Mouse (Mus musculus) megakaryocyte-erythroid progenitor cell, adult 5-6 weeks (primary cell): ENCODE results near the gene Myh11. TPM values are rescaled to one million over a fixed set of nuclear protein-coding genes. Genes with fewer than 3 reads are reported as not detected.
A peak's percentile ranks its signal among the peaks of the same experiment; 100 is the strongest.

Source experiments
- ATAC-seq: replicated peaks from 2 replicates; pipeline ENCODE4 v1.8.0; 2016; ENCODE audit warnings: mild to moderate bottlenecking, inconsistent platforms; ENCODE audit not compliant: severe bottlenecking, poor library complexity, low FRiP score, low TSS enrichment
- total RNA-seq, 2 experiments: library from RNA; stranded (forward) in 1 of 2; stranded (reverse) in 1 of 2; fragments of 200-1000, 215-1000 nt in 1 of 2; fragments of >200 nt in 1 of 2; fragmentation: Nextera tagmentation in 1 of 2; gene quantifications; 2 replicates each; pipeline ENCODE4 v1.2.3; 2014 to 2017

Gene Myh11
- 0.15 TPM in 1 of 2 replicates, not detected in the other for total RNA-seq (2014; fragmentation: Nextera tagmentation)
- 0.09 TPM in 1 of 2 replicates, not detected in the other for total RNA-seq (2017)

DNA sequence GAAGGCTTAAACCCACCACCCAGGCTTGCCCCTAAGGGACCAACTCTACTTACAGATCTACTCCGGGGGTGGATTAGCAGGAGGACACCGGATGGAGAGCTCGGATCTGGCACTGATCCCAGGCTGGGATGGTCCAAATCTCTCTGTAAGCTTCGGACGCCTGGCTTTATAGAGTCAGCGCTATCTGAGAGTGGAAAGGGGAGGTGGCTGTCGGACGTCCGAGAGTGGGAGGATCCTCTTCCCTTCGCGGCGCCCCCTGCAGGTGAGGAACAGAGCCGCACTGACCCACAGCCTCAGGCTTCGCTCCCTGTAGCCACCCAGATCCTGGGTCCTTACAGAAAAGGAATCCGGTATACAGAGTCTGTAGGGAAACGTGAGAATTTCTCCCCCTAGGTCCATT is at the start of gene Myh11:
Gene Myh11, minus strand, starts transcription at position 150 of the 400 bp plus-strand sequence.
- peak; percentile 86 for ATAC-seq

DNA sequence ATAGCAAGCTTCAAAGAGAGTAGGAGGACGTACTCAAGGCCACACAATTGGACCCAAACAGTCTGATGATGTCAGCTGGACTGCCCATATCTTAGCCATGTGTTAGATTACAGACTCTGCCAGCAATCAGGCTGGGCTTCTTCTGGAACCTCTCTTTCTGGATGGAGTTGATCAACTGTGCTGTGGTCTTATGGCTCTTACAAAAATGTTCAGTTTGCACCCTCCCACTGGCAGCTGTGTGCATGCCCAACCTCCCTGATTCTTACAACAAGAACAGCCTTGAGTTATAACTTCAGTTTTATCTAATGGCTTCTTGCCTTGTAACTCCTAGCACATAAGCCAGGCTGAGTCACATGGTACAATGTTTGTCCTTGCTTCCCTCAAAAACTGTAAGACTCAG is 37.0 kb upstream of the Myh11 start:
- ATAC-seq, result no peak

DNA sequence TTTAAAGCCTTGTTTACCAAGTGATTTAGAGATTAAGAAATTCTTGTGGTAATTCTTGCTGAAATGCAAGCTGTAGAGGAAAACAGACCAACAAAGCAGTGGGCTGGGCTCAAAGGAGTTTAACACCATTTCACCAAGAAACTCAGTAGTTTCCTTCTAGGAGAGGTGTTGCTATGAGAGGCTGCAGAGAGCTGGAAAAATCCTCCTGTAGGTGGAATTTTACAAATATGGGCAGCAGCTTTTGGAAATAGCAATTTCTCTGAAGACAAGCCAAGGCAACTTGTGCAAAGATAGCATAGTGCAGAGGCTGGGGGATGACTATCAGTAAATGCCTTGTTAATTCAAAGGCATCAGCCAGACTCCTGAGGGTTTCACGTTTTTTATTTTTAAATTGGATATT is 29.3 kb upstream of the Myh11 start:
- ATAC-seq, result no peak

DNA sequence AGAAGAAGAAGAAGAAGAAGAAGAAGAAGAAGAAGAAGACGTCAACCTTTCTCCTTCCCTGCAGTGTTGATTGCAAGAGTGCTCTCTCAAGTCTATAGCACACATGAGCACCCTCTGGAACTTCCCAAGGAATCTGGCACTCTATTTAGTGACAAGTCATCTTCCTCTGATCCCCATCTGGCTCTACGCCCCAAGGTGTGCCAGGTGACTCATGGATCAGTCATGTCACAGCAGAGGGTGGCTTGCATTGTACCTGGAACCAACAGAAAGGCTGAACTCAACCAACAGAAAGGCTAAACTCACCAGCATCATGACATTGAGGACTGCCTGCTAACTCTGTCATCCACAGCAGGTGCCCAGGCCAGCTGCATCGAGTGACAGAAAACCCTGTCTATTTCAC is 28.5 kb upstream of the Myh11 start:
- no peak for ATAC-seq

DNA sequence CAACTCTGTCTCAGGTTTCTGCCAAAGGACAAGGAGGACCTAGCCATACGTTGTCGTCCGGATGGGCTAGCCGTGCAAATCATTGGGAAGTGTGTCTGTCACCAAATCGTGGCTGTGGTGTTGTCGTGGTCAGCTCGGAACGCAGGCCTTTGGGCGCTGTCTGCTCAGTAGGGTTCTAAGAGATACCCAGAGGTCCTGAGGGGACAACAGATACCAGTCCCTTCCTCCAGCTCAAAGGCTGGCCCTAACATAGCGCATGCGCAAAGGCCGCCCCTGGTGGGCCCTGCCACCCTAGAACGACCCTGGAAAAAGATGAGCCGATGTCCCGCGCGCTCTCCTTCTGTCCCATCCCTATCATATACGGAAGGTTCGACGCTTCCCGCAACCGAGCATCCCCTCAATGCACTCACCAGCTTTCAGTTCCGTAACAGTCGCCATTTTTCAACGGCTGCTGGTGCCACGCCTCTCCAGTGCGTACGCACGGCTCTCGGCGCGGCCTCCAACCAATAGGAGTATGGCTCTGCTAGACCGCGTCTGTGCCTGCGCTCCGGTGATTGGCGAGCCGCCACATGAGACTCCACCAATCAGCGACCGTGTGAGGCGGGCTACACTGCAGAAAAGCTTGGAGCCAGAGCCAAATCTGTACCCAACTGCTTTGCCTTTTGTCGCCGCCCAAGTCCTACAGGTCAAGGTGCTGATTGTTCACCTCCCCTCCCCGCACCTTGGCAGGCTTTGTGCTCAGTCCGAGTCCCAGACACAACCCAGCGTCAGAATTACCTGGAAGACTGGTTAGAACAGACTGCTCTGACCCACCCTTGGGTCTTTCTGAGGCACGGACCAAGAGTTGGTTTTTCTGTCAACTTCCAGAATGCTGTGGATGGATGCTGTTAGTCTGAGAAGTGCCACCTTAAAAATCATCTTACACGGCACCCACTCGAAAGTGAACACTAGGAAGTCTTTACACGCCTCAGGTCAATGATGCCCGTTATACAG is 26.0 kb upstream of the Myh11 start, which contains the start of gene Fopnl:
Gene Fopnl, minus strand, starts transcription at position 522 of the 993 bp plus-strand sequence.
- peak; percentile 100 for ATAC-seq

DNA sequence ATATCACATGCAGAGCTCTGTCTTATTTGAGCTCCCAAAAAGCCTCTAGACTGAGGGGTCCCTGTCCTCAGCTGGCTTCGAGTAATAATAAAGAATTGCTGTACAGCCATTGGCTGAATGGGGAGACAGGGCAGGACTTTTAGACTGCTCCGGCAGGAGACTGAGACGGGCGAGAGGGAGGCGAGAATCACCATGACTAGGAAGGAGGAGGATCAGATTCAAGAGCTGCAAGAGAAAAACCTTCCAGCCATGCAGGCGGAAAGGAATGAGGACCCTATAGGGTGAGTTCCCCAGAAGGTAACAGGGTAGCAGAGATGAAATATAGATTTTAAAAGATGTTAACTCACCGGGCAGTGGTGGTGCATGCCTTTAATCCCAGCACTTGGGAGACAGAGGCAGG is 21.7 kb upstream of the Myh11 start:
- no peak for ATAC-seq

DNA sequence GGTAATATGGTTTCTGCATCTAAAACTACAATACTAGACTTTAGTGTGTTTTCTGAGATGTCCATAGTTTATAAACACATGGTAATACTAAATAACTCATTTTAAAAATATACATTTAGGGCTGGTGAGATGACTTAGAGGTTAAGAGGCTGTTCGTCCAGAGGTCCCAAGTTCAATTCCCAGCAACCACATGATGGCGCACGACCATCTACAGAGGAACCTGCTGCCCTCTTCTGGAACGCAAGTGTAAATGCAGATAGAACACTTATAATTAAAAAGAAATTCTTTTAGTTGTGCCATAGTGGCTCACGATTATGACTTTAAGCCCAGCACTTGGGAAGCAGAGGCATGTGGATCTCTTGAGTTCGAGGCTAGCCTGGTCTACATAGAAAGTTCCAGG is 20.2 kb upstream of the Myh11 start:
- ATAC-seq, result no peak

DNA sequence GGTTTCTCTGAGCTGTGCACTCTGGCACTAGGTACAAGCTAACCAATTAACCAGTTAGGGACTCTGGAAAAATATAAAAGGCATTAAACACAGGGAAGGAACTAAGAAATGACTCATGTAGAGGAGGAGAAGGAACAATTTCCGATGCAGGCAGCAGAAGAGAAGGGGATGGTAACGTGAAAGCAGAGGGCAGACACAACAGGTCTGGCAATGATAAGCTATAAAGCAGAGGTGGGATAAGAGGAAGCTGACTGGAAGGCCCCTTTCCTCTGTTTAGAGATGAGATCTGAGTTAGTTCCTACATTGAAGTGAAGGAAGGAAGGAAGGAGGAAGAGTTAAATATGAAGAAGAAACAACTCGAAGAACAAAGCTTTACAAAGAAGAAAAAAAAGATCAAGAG is 18.7 kb upstream of the Myh11 start:
- ATAC-seq, result no peak; the same call in 1 of the 2 replicates

DNA sequence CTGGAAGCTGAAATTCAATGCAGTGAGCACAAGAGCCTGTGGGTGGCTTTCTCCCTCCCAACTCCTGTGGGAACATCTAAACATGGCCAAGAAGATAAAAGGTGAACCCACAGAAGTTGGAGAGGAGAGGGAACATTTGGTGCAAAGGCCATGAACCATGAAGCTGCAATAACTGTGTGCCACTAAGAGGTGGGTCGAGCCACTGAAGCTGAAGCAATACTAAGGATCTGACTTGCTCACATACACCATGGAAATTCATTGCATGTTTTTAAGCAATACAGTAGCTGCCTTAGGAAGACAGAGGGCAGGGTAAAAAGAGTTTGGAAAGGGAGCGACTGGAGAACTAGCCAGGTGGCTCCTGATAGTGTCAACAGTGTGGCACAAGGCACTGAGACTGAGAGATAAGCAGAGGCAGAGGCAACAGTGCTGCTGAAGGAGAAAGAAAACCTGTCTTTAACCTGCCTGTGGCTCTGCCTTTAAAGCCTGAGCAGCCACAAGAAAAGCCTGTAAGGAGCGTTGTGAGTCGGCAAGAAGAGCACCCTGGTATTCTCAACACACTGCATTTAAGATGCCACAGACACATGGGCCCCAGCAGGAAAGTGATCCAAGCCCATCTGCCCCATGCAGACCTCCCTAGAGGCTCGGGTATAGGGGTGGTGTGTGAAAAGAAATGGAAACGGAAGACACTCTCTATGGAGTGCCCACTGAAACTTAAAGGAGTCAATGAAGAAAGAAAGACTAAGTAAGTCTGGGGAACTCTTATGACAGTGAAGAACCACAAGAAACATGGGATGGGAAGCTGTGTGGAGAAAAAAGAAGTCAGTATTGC is 17.3 kb upstream of the Myh11 start:
- peak; percentile 90 for ATAC-seq

DNA sequence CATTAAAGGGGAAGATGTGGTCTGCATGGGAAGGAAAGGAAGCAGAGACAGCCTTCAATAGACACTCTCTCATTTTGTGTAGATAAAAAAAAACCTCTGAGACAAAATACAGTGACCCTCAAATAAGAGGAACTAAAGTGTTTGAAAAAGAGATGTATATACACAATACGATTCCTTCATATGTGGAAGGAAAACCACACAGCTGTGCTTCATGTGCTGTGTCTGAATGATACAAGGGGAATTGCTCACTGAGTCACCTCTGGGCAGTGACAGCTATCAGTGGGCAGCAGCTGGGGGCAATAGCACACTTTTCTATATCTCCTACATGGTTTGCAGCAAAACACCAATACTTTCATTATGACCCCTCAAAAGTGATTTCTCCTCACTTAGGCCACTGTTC is 16.2 kb upstream of the Myh11 start:
- peak; percentile 62 for ATAC-seq

DNA sequence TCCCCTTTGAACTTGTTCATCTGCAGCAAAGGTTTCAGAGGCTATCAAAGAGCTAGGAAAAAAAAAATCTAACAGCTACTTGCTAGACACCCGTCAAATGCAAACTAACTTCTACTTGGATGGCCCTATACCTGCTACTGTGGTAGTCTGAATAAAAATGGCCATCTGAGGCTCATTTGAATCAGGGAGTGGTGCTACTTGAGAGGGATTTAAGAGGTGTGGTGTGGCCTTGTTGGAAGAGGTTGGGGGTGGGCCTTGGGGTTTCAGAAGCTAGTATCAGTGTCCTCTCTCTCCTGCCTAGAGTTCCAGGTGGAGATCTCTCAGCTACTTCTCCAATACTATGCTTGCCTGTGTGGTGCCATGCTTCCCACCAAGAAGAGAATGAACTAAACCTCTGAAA is 15.3 kb upstream of the Myh11 start:
- ATAC-seq, result no peak

DNA sequence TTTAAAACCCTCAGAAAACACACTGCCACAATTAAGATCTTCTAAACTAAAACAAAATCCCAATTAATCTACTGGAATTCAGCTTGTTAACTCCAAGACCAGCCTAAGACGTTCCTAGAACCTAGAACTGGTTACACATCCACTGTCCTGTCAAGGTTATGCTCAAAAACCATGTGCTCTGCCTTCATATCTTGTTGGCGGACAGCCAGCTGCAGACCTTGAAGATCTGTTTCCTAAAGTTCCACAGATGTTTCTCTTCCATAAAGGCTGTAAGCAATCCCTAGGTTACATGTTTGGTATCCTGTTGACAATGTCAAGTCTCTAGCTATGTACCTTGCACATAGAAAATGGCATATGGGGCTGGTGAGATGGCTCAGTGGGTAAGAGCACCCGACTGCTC is 13.6 kb upstream of the Myh11 start:
- ATAC-seq, result no peak

DNA sequence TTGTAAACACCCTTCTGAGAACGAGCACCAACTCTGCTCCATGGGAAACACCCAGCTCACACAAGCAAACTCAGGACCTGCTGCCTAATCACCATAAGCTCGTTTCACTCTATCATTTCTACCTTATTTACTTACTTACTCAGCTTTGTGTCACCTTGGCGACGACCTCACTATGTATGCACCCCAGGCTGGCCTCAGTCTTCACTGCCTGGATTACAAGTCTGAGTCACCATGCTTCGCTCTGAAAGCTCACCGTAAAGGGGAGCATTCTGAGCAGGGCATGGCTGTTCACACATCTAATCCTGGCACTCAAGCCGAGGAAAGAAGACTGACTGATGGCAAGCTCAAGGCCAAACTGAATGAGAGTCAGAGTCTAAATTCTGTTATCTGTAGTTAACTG is 12.5 kb upstream of the Myh11 start:
- ATAC-seq, result no peak

DNA sequence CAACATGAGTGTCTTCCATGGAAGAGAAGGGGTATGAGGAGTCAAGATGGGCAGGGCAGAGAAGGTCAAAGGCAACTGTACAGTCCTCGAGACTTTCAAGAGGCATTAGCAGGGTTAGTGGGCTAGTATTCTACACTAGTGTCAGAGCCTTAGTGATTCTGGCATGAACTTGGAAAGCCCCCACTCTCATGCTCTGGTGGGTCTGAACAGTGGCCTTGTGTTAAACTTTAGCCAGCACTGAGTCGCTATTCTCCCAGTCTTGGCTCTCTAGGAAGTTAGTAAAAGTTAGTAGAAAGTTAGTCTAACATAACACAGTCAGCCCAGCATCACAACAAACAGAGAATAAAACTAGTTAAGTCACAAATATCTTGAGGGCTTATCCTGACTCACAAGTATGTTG is 12.0 kb upstream of the Myh11 start:
- ATAC-seq, result no peak

DNA sequence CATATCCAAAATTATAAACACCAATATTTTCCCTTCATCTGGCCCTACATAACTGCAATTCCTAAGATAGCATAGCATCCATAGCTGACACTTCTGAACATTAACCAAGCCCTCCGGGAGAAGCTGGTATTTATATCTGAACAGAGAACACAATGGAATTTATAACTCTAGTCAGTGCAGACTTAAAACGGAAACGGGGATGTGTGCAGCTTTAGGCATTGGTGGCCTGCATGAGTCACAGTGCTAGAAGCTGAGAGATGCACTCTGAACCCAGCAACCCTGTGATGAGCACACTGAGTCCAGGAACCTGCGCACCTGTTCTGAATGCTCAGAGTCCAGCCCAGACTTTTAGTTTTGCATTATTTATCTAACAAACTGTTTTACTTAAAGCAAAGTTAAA is 7.3 kb upstream of the Myh11 start:
- ATAC-seq, result no peak

DNA sequence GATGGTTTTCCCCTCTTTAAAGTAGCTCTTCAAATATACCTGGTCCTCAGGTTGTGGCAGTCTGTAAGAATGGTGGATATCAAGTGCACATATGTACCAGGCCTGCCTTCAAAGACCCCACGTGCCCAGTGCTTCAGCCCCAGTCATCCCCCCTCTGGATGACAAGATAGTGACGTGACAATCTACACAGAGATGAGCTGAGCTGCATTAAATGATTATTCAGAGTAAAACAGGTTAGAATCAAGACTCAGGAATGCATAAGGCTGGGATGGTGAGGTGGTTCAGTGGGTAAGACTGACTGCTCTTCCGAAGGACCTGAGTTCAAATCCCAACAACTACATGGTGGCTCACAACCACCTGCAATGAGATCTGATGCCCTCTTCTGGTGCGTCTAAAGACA is 6.6 kb upstream of the Myh11 start:
- ATAC-seq, result no peak

DNA sequence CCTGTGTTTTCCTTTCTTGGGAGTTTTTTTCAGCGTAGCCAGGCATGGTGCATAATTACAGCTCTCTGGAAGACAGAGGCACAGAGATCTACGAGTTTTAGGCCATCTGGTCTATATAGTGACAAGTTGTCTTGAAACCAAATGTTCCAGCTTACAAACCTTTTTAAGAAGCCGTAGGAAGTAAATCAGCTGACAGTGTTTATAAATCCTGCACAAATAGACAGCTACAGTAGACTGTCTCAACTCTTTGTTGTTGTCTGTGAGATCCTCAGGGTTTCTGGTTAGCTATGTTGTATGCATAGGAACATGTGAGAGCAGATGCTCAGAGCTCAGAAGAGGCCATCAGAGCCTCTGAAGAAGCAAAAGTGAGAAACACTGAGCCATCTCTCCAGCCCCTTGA is 6.0 kb upstream of the Myh11 start:
- ATAC-seq, result no peak

DNA sequence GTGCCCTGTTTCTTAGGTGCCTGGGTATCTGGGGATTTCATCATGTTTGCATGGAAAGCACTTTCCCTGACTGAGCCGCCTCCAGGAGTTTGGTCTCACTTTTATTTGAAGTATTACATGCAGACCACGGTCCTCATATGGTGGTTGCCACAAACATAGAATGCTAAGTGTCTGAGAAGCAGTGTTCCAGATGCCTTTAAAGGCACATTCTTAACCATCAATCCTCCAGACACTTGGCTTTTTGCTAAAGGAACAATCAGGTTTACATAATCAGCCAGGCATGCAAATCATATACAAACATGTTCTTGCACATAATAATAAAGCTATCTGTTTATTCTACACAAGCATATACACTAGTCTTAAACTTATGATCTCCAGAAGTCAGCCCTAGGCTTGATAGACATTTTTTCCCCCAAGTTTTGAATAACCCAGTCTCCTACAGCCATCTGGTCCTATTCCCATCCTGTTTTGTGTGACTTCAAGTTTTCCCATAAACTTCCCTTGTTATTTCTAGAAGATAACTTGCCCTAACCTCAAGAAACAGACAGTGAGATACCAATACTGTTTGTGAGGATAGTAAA is 5.5 kb upstream of the Myh11 start:
- ATAC-seq, result no peak

DNA sequence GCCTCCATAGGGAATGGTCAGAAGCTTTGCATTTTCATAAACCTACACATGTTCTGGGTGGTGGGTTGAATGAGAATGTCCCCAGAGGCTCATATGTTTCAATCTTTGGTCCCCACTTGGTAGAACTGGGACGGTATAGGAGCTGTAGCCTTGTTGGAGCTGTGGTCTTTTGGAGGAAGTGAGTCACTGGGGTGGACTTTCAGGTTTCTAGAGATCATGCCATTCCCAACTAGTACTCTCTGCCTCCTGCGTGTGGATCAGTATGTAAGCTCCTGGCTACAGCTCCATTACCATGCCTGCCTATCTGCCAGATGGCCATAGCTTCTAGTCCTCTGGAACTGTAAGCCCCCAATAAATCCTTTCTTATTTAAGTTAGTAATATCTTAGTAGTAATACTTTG is 4.1 kb upstream of the Myh11 start:
- ATAC-seq, result no peak
